Mouse (Mus musculus) brain, embryonic 14.5 days (tissue): ENCODE results near the gene Epha3. TPM values are rescaled to one million over a fixed set of nuclear protein-coding genes. Genes with fewer than 3 reads are reported as not detected.

Experiments
- DNase-seq: peaks from one replicate; pipeline ENCODE4 v3.0.0-alpha.2; 2011; ENCODE audit warnings: low read depth
- CTCF ChIP-seq: fragments of 200-500 bp; IDR thresholded peaks from 2 replicates; pipeline ENCODE4 v1.5.1; 2012; ENCODE audit warnings: inconsistent platforms, mild to moderate bottlenecking, moderate library complexity, borderline replicate concordance; ENCODE audit not compliant: insufficient read depth, insufficient read length; ENCODE audit errors: extremely low read depth
- POLR2A ChIP-seq: fragments of 200-500 bp; IDR thresholded peaks from 2 replicates; pipeline ENCODE4 v1.6.1; 2012; ENCODE audit warnings: mild to moderate bottlenecking, inconsistent platforms, borderline replicate concordance; ENCODE audit not compliant: poor library complexity, insufficient read depth, insufficient read length, severe bottlenecking; ENCODE audit errors: extremely low read depth
- polyA plus RNA-seq: library from polyadenylated mRNA; depleted of rRNA; stranded (reverse); fragments of >200 nt; gene quantifications from 2 replicates; pipeline ENCODE4 v1.2.3, GENCODE M21; 2012

Epha3 gene
- polyA plus RNA-seq, 1 experiment, result 23.0 TPM

DNA sequence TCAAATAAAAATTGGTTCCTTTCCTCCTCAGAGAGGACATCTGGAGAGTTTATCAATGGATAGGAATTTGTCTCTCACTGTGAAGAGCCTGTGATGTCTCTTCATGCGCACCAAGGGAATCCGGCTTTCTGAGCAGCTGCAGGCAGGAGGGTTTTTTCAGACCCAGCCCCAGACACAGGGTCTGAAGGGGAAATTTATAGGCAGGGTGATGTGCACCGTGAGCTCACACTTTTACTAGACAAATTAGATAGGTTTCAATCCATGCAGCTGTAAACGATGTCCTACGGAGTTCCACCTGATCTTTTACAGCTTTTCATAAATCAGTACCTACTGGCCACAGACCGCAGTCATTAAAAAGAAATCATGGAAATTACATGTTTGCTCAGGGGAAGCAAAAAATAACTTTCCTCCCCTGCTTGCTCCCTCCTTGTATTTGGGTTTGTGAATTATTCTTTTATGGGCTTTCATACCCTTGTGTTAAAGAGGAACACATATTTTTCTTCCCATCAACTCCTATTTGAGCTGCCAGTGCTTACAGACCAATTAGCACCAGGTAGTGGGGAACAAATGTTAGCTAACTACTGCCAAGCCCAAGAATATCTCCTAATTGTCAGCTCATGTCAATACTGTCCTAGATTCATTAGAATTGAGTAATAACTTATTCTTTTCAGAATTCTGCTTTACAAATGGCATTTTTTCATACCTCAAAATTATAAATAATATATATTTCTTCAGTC is 307.4 kb downstream of the Epha3 start:
- TF ChIP-seq CTCF (no peak), POLR2A (no peak)
- DNase-seq, result peak; percentile 65

DNA sequence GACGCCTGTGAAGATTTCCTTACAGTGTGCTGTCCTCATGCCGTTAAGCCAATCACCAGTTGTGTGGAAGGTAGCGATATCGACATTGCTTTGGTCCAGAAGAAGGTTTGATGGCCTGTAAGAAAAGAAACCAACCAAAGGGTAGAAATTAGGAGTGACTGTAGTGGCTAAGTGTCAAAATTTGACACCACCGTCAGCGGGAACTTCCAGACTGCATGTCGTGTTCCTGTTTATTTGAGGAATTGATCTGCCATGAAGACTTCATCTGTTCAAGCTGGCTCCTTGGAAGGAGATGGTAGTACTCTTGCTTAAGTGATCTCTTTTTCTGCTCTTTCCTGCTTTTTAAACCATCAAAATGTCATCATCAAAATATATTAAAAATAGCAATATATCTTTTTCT is 311.4 kb downstream of the Epha3 start:
- DNase-seq, result peak; percentile 10
- no peak for TF ChIP-seq CTCF
- no peak for TF ChIP-seq POLR2A

GRCm38 (mm10) chr16:63539489-63539888 is 324.5 kb downstream of the Epha3 start:
- DNase-seq, result no peak
- no peak for TF ChIP-seq POLR2A
- no peak for TF ChIP-seq CTCF

GRCm38 (mm10) chr16:63528821-63529220 is 335.2 kb downstream of the Epha3 start:
- DNase-seq, result peak; percentile 66
- TF ChIP-seq POLR2A (no peak), CTCF (no peak)

GRCm38 (mm10) chr16:63517636-63518035 is 346.3 kb downstream of the Epha3 start:
- DNase-seq, result no peak
- TF ChIP-seq POLR2A (no peak), CTCF (no peak)

DNA sequence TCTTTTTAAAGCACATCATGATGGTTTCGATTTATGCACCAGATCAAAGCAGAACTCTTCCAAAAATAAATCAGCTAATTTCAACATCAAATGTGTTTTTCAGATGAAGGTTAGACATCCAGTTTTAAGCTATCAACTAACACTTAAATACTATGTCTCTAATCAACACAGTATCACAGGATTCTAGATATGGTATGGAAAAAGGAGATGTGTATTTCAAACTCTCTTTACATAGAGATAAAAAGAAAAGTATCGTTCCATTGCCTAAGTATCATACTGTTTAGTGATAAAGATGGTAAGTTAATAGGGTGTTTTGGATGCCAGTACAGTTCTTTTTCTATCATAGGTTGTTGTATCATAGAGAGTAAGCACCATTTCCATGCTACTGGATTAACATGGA is 353.9 kb downstream of the Epha3 start:
- no peak for TF ChIP-seq CTCF
- no peak for TF ChIP-seq POLR2A

DNA sequence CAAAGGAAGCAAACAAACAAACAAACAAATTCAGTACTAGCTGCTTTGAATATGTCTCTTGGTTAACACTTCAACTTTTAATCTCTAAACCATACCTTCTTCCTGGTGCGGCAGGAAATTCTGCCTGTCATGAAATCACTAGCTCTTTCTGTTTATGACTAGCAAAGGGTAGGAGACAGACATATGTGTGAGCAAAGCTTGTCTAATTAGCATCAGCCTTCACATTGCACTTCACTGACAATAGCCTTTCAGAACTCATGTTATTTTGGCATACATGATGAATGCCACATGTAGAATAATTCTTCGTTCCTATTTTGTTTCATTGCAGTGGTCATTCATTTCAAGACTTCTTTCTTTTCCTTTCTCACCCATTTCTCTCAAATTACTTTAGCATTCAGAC is 357.5 kb downstream of the Epha3 start:
- DNase-seq, result peak; percentile 68
- TF ChIP-seq CTCF (no peak), POLR2A (no peak)

More for the DNA sequence above, 353.9 kb downstream of the Epha3 start:
- no peak for DNase-seq

DNA sequence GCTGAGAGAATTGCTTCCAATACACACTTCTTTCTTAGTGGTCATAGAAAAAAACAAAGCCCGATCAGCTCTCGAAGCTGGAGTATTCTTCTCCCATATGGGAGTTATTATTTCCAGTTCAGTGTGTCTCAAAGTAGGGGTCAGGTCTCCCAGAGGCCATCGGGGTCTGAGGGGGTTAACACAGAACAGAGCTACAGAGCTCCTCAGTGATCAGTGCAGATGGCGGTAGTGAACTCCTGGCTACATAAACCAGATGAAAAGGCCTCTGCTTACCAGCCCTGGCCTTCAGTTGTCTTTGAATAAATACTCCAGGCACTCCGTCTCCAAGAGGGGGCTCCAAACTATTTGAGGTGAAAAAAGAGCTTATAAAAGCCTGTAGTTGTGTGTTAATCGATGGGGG is 362.5 kb downstream of the Epha3 start:
- DNase-seq, result peak; percentile 74
- no peak for TF ChIP-seq POLR2A
- no peak for TF ChIP-seq CTCF

DNA sequence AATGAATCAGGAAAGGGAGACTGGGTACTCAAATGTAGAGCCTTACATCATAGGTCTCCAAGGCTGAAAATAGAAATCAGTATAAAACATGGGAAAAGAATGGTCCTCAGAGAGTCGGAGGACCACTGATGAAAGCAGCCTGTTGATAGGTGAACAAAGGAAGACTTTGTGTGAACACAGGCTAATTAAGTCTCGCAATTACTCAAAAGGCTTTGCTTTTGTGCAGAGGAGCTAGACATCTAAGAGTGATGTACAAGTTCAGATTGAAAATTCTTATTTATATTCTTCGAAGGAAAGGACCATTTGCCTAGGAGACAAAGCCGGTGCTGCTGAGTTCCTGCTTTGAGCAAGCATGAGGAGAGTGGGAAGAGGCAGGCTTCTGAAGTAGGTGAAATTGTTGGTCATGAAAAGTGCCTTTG is 363.0 kb downstream of the Epha3 start:
- DNase-seq, result peak; percentile 82
- TF ChIP-seq POLR2A (no peak), CTCF (no peak)
